Comparison of ENCODE assay signal across 10 mouse cellular contexts in the genomic region with DNA sequence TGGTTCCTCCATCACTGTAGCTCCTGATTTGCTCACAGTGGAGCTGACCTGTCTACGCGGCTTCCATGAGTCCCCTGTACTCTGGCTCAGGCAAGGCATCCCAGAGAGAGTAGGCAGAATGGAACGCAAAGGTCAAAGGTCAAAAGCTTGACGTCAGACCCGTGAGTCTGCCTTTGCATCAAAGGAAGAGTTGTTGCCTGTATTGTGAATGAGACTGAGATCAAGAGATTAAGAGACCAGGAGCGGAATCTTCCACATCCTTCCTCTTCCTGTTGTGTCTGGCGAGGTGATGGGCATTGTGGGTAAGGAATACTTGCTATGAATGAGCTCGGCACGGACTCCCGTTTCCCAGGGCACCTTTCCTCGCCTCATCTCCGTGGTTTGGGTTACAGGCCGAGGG. TPM values are rescaled to one million over a fixed set of nuclear protein-coding genes. Genes with fewer than 3 reads are reported as not detected.
DNase-seq lines count a peak whose midpoint lies in the region; ATAC-seq and TF ChIP-seq lines count a peak whose summit lies in the region.
"Had no signal": no experiment of that assay in that cellular context is flagged by ENCODE, and none has a peak within 500 bp of the region (broad histone marks: within the 10 kb centered on the region; RNA-seq: fewer than 3 reads in every experiment).

No protein-coding gene starts in this region.

- H3K27me3 ChIP-seq in kidney, adult 2 months (replicated peaks; ENCODE audit: control insufficient read depth, insufficient read depth, low read length), result no peaks in the 10 kb centered on the region
- H3K27me3 ChIP-seq in midbrain, embryonic 13.5 days, result 0 out of 2 replicates have a peak, but pooled peaks cover 4% of the 10 kb centered on the region
- H3K27me3 ChIP-seq: hindbrain, embryonic 13.5 days had no signal

- DNase-seq in heart, adult 11 months, result peak; percentile 94
- no peak for DNase-seq in heart, postnatal 14 days
- DNase-seq in adrenal gland, adult 8-10 months, result peak; percentile 34
- DNase-seq in kidney, adult 2 months, result peak; percentile 72
- peak; percentile 23 for DNase-seq in lung, postnatal 14 days
- no peak for DNase-seq in adipocyte (ENCODE audit: low spot score)
- DNase-seq in gastrocnemius, adult 8-10 months (ENCODE audit: low spot score in 2 of 2), result no peak
- DNase-seq: cerebellum, adult 11 months had no signal

- H3K4me1 ChIP-seq in kidney, adult 2 months (ENCODE audit: control insufficient read depth, insufficient read depth, low read length), result 0 out of 2 replicates have a peak, but pooled peaks cover 8% of the 10 kb centered on the region
- H3K4me1 ChIP-seq in midbrain, embryonic 13.5 days (replicated peaks), result peaks cover 20% of the 10 kb centered on the region

- H3K9me3 ChIP-seq in midbrain, embryonic 13.5 days, result no peaks in the 10 kb centered on the region
- H3K9me3 ChIP-seq: hindbrain, embryonic 13.5 days had no signal

- ATAC-seq in midbrain, embryonic 13.5 days, result no peak

- H3K27ac ChIP-seq in kidney, adult 2 months (ENCODE audit: insufficient read depth, low read depth, low read length), result peak overlapping the region; percentile 7; the same call in 1 of the 2 replicates
- H3K27ac ChIP-seq in midbrain, embryonic 13.5 days, result no peak overlapping the region
- H3K27ac ChIP-seq: hindbrain, embryonic 13.5 days had no signal

- no peak for TF ChIP-seq CTCF in kidney, adult 2 months (conservative IDR thresholded peaks at IDR 0.05; ENCODE audit: insufficient read depth, insufficient read length, low read depth, low read length)

- H3K9ac ChIP-seq in midbrain, embryonic 13.5 days (replicated peaks), result no peak overlapping the region
- H3K9ac ChIP-seq: hindbrain, embryonic 13.5 days had no signal

- H3K4me2 ChIP-seq in midbrain, embryonic 13.5 days (replicated peaks), result no peak overlapping the region
- H3K4me2 ChIP-seq: hindbrain, embryonic 13.5 days had no signal

- no peak overlapping the region for H3K4me3 ChIP-seq in kidney, adult 2 months (ENCODE audit: insufficient read depth, low read depth, low read length)
- H3K4me3 ChIP-seq in midbrain, embryonic 13.5 days (replicated peaks), result no peak overlapping the region
- H3K4me3 ChIP-seq: hindbrain, embryonic 13.5 days had no signal

- no peak for TF ChIP-seq POLR2A in kidney, adult 2 months (IDR thresholded peaks at IDR 0.05; ENCODE audit: low read depth, low read length)

- H3K36me3 ChIP-seq in kidney, adult 2 months (ENCODE audit: control insufficient read depth, insufficient read depth, low read length), result no peaks in the 10 kb centered on the region
- H3K36me3 ChIP-seq in midbrain, embryonic 13.5 days, result no peaks in the 10 kb centered on the region
- H3K36me3 ChIP-seq: hindbrain, embryonic 13.5 days had no signal

- WGBS in kidney, adult 2 months, result 52% methylated on average over 13 of the region's 13 CpGs
- 65% methylated on average over 13 of the region's 13 CpGs for WGBS in midbrain, embryonic 13.5 days

- intact Hi-C loops in heart, postnatal 14 days (cut with DNase I), result loop anchor here (10.0 kb wide), 1 partner anchor 59 kb away; a partner anchor contains a TSS

RNA-seq across cellular contexts. Expression of a gene that starts 2.6 kb away (rescaled TPM):
- total RNA-seq in heart, postnatal 14 days (2021), result 10 to 100 TPM; 11.2 to 14.4 TPM
- 10 to 100 TPM; 19.1 to 33.0 (median 27.2) TPM for total RNA-seq in adrenal gland, adult 8-10 months (2022)
- 13.2 and 13.4 TPM in 2 replicates for polyA plus RNA-seq in kidney, adult 2 months (2012; rRNA removed)
- total RNA-seq in gastrocnemius, adult 8-10 months (2022), result 1 to 10 TPM; 3.1 to 4.0 (median 3.6) TPM
- 26.4 and 27.0 TPM in 2 replicates for polyA plus RNA-seq in midbrain, embryonic 13.5 days (2015; fragmentation: Nextera tagmentation; extraction: Ambion mirVana)

RNA-seq across cellular contexts. Expression of a gene that starts 38.3 kb away (rescaled TPM):
- under 1 TPM in 1 of 2 experiments, not detected in 1; 0.60 TPM for total RNA-seq in heart, postnatal 14 days (2021)
- total RNA-seq in adrenal gland, adult 8-10 months (2022), result 1 to 10 TPM in 1 of 4 experiments, under 1 TPM in 3; 0.46 to 1.0 (median 0.67) TPM
- 0.75 and 0.88 TPM in 2 replicates for polyA plus RNA-seq in kidney, adult 2 months (2012; rRNA removed)
- total RNA-seq in gastrocnemius, adult 8-10 months (2022), result 1 to 10 TPM in 3 of 4 experiments, under 1 TPM in 1; 0.85 to 2.0 (median 1.5) TPM
- polyA plus RNA-seq in midbrain, embryonic 13.5 days (2015; fragmentation: Nextera tagmentation; extraction: Ambion mirVana), result 0.63 and 0.93 TPM in 2 replicates

RNA-seq across cellular contexts. Expression of a gene that starts 58.3 kb away (rescaled TPM):
- total RNA-seq in heart, postnatal 14 days (2021), result under 1 TPM in 1 of 2 experiments, not detected in 1; 0.39 TPM
- 1 to 10 TPM in 2 of 4 experiments, under 1 TPM in 2; 0.84 to 1.8 (median 1.1) TPM for total RNA-seq in adrenal gland, adult 8-10 months (2022)
- polyA plus RNA-seq in kidney, adult 2 months (2012; rRNA removed), result 0.24 and 0.41 TPM in 2 replicates
- not detected for total RNA-seq in gastrocnemius, adult 8-10 months (2022)
- polyA plus RNA-seq in midbrain, embryonic 13.5 days (2015; fragmentation: Nextera tagmentation; extraction: Ambion mirVana), result 0.93 and 1.3 TPM in 2 replicates

RNA-seq across cellular contexts. Expression of a gene that starts 58.5 kb away (rescaled TPM):
- total RNA-seq in heart, postnatal 14 days (2021), result 10 to 100 TPM; 29.3 to 34.0 TPM
- total RNA-seq in adrenal gland, adult 8-10 months (2022), result 10 to 100 TPM; 22.1 to 31.0 (median 26.2) TPM
- 31.0 and 38.8 TPM in 2 replicates for polyA plus RNA-seq in kidney, adult 2 months (2012; rRNA removed)
- 10 to 100 TPM; 15.2 to 22.0 (median 17.5) TPM for total RNA-seq in gastrocnemius, adult 8-10 months (2022)
- 6.8 and 7.5 TPM in 2 replicates for polyA plus RNA-seq in midbrain, embryonic 13.5 days (2015; fragmentation: Nextera tagmentation; extraction: Ambion mirVana)

Comparison
In these comparisons a context has a peak if more than half of its experiments do, and no peak if none do; other contexts are left out.
1. DNase-seq: peak in heart, adult 11 months (single experiment), adrenal gland, adult 8-10 months (single experiment), kidney, adult 2 months (single experiment) and lung, postnatal 14 days (single experiment); none in heart, postnatal 14 days (0 of 2), adipocyte (single experiment) and gastrocnemius, adult 8-10 months (0 of 2).